Comparison of ENCODE assay signal across 13 mouse cellular contexts in genomic region chr16:21570786-21571185, GRCm38 (mm10).
"Had no signal": no experiment of that assay in that cellular context is flagged by ENCODE, and none has a peak within 500 bp of the region (broad histone marks: within the 10 kb centered on the region; RNA-seq: fewer than 3 reads in every experiment).

No protein-coding gene starts in this region.

- H3K9me3 ChIP-seq: liver, embryonic 13.5 days; midbrain, embryonic 13.5 days had no signal

- H3K36me3 ChIP-seq: liver, embryonic 13.5 days had no signal

- H3K4me3 ChIP-seq: left cerebral cortex, adult 2 months; liver, embryonic 13.5 days; midbrain, embryonic 13.5 days had no signal

- H3K4me1 ChIP-seq: liver, embryonic 13.5 days had no signal

- H3K27me3 ChIP-seq: liver, embryonic 13.5 days; midbrain, embryonic 13.5 days had no signal

- DNase-seq: layer of hippocampus, postnatal 36 days; liver, embryonic 13.5 days; lung, embryonic 14.5 days; thymus, adult 18-20 months; thymus, postnatal 36 days had no signal

- H3K4me2 ChIP-seq: liver, embryonic 13.5 days; lung, embryonic 14.5 days; midbrain, embryonic 13.5 days had no signal

- H3K9ac ChIP-seq: liver, embryonic 13.5 days; lung, embryonic 14.5 days; midbrain, embryonic 13.5 days had no signal

- H3K27ac ChIP-seq: hindbrain, postnatal 0 days; liver, embryonic 13.5 days; macrophage; midbrain, embryonic 13.5 days had no signal

- ATAC-seq: hindbrain, postnatal 0 days; inflammation-experienced regulatory T-cells, adult 6 months; intestine, embryonic 16.5 days; lung, postnatal 0 days; midbrain, embryonic 13.5 days; midbrain, embryonic 16.5 days had no signal
